Mouse (Mus musculus) megakaryocyte, embryonic 14.5 days (primary cell): ENCODE measurements around the gene Hist2h2be.

ENCODE experiments used
- FLI1 ChIP-seq: IDR thresholded peaks from 2 replicates; pipeline ENCODE4 v1.6.1; 2012; ENCODE audit warnings: low read length, inconsistent platforms, mixed read lengths
- GATA1 ChIP-seq: IDR thresholded peaks from 3 replicates; pipeline ENCODE4 v1.6.1; 2012; ENCODE audit warnings: mixed read lengths, low read length, inconsistent platforms, borderline replicate concordance

- TF ChIP-seq GATA1, result no peak
- no peak for TF ChIP-seq FLI1
These were observed 9.5 kb downstream of the Hist2h2be start for GRCm38 (mm10) chr3:96230404-96230803.
